In genomic region chr15:80024331-80025313, GRCm38 (mm10) we compare ENCODE assay signal across 8 mouse cellular contexts. TPM values are rescaled to one million over a fixed set of nuclear protein-coding genes. Genes with fewer than 3 reads are reported as not detected.
DNase-seq lines count a peak whose midpoint lies in the region; ATAC-seq and TF ChIP-seq lines count a peak whose summit lies in the region.

No protein-coding gene starts in this region.

- no peaks in the 10 kb centered on the region for H3K9me3 ChIP-seq in liver, postnatal 0 days (ENCODE audit: low read length)
- H3K9me3 ChIP-seq in forebrain, embryonic 11.5 days (ENCODE audit: control insufficient read depth, low read length), result no peaks in the 10 kb centered on the region

- H3K9ac ChIP-seq in liver, postnatal 0 days (replicated peaks), result no peak overlapping the region
- no peak overlapping the region for H3K9ac ChIP-seq in forebrain, embryonic 11.5 days (ENCODE audit: low read length)

- 50% methylated on average over 11 of the region's 11 CpGs for WGBS in liver, postnatal 0 days (ENCODE audit: insufficient replicate concordance)
- WGBS in forebrain, embryonic 11.5 days, result 45% methylated on average over 11 of the region's 11 CpGs

- ATAC-seq in liver, postnatal 0 days, result no peak
- ATAC-seq in forebrain, embryonic 11.5 days (replicated peaks; ENCODE audit: low FRiP score), result no peak

- intact Hi-C loops in heart, postnatal 25 days (cut with DNase I), result no loop called here

- DNase-seq in heart, adult 11 months, result peak; percentile 97
- no peak for DNase-seq in heart, postnatal 25 days (ENCODE audit: low spot score)
- peak; percentile 82 for DNase-seq in 3134 (ENCODE audit: extremely low read depth, insufficient read length, low spot score)
- DNase-seq in brain, adult 2 months (ENCODE audit: low read depth, low spot score), result peak; percentile 87
- peak; percentile 39 for DNase-seq in induced T-regulatory cell, adult 2 months (ENCODE audit: low read depth)
- no peak for DNase-seq in liver, postnatal 0 days
- no peak for DNase-seq in layer of hippocampus, postnatal 25 days (ENCODE audit: extremely low spot score in 1 of 2, low spot score in 1 of 2)
- DNase-seq in forebrain, embryonic 11.5 days (ENCODE audit: low spot score), result no peak

- peaks cover 9% of the 10 kb centered on the region; the same call in 1 of the 2 replicates for H3K4me1 ChIP-seq in liver, postnatal 0 days (ENCODE audit: insufficient read depth)
- no peaks in the 10 kb centered on the region for H3K4me1 ChIP-seq in forebrain, embryonic 11.5 days (replicated peaks; ENCODE audit: control insufficient read depth, insufficient read depth, low read length)

- no peak overlapping the region for H3K4me2 ChIP-seq in liver, postnatal 0 days (ENCODE audit: low read depth, low read length)
- H3K4me2 ChIP-seq in forebrain, embryonic 11.5 days (ENCODE audit: low read depth, low read length, severe bottlenecking), result no peak overlapping the region

- no peak for TF ChIP-seq EP300 in liver, postnatal 0 days (IDR thresholded peaks at IDR 0.05; ENCODE audit: low read depth)

- no peaks in the 10 kb centered on the region for H3K36me3 ChIP-seq in liver, postnatal 0 days (replicated peaks; ENCODE audit: insufficient read depth, low read length)
- H3K36me3 ChIP-seq in forebrain, embryonic 11.5 days (ENCODE audit: control insufficient read depth, insufficient read depth, low read length), result no peaks in the 10 kb centered on the region

- H3K4me3 ChIP-seq in liver, postnatal 0 days (ENCODE audit: low read depth, low read length), result no peak overlapping the region
- H3K4me3 ChIP-seq in forebrain, embryonic 11.5 days (ENCODE audit: low read depth, low read length), result no peak overlapping the region

- TF ChIP-seq CTCF in liver, postnatal 0 days (IDR thresholded peaks at IDR 0.05; ENCODE audit: low read depth), result no peak

- H3K27me3 ChIP-seq in liver, postnatal 0 days (ENCODE audit: insufficient read depth, low read length), result no peaks in the 10 kb centered on the region
- H3K27me3 ChIP-seq in forebrain, embryonic 11.5 days (ENCODE audit: control insufficient read depth, insufficient read depth, low read length), result no peaks in the 10 kb centered on the region

- H3K27ac ChIP-seq in liver, postnatal 0 days (ENCODE audit: low read depth), result no peak overlapping the region
- H3K27ac ChIP-seq in forebrain, embryonic 11.5 days (ENCODE audit: low read depth, low read length), result no peak overlapping the region

RNA-seq across cellular contexts. Expression of gene Pdgfb, which starts 9.8 kb away (rescaled TPM):
- total RNA-seq in heart, postnatal 25 days (2021), result 10 to 100 TPM; 24.5 to 33.8 TPM
- polyA plus RNA-seq in liver, postnatal 0 days (2015; fragmentation: Nextera tagmentation; extraction: Ambion mirVana), result 0.77 and 0.85 TPM in 2 replicates
- 10 to 100 TPM; 28.9 to 33.6 TPM for total RNA-seq in layer of hippocampus, postnatal 25 days (2021)
- 2.8 and 2.9 TPM in 2 replicates for polyA plus RNA-seq in forebrain, embryonic 11.5 days (2014; fragmentation: Nextera tagmentation; extraction: Ambion mirVana)

RNA-seq across cellular contexts. Expression of gene Cbx7, which starts 53.7 kb away (rescaled TPM):
- total RNA-seq in heart, postnatal 25 days (2021), result 1 to 10 TPM; 9.4 to 9.8 TPM
- 1.0 and 1.2 TPM in 2 replicates for polyA plus RNA-seq in liver, postnatal 0 days (2015; fragmentation: Nextera tagmentation; extraction: Ambion mirVana)
- 10 to 100 TPM; 32.1 to 35.7 TPM for total RNA-seq in layer of hippocampus, postnatal 25 days (2021)
- 2.5 and 3.3 TPM in 2 replicates for polyA plus RNA-seq in forebrain, embryonic 11.5 days (2014; fragmentation: Nextera tagmentation; extraction: Ambion mirVana)

Comparison
In these comparisons a context has a peak if more than half of its experiments do, and no peak if none do; other contexts are left out.
1. DNase-seq: peak in heart, adult 11 months (single experiment), 3134 (single experiment), brain, adult 2 months (single experiment) and induced T-regulatory cell, adult 2 months (single experiment); none in heart, postnatal 25 days (single experiment), liver, postnatal 0 days (single experiment), layer of hippocampus, postnatal 25 days (0 of 2) and forebrain, embryonic 11.5 days (single experiment).